Mouse (Mus musculus) embryonic facial prominence, embryonic 15.5 days (tissue): ENCODE results near the gene Gpank1. TPM values are rescaled to one million over a fixed set of nuclear protein-coding genes. Genes with fewer than 3 reads are reported as not detected.
"Not testable (repeated sequence)": the region's sequence is repeated elsewhere in the genome, so short reads cannot be mapped to it uniquely, and the experiment has no call there.

Experiments used
- ATAC-seq: fragments of 200-750 bp; cut with Nextera tagmentation; 2 replicates; pipeline ENCODE4 v1.8.0; 2017; ENCODE audit warnings: low read depth, moderate TSS enrichment; ENCODE audit not compliant: insufficient number of reproducible peaks, low FRiP score, low TSS enrichment
- H3K27ac ChIP-seq: fragments of 300-500 bp; sonication (generic); replicated peaks from 2 replicates; pipeline ENCODE4 v1.5.1; 2015; ENCODE audit warnings: mild to moderate bottlenecking, inconsistent platforms
- H3K27me3 ChIP-seq: fragments of 300-500 bp; sonication (generic); 2 replicates; pipeline ENCODE4 v1.6.1; 2015; ENCODE audit warnings: inconsistent platforms
- H3K36me3 ChIP-seq: fragments of 300-500 bp; sonication (generic); 2 replicates; pipeline ENCODE4 v1.6.1; 2015; ENCODE audit warnings: mild to moderate bottlenecking, inconsistent platforms
- H3K4me1 ChIP-seq: fragments of 300-500 bp; sonication (generic); 2 replicates; pipeline ENCODE4 v1.6.1; 2015; ENCODE audit warnings: inconsistent platforms
- H3K4me2 ChIP-seq: fragments of 300-500 bp; sonication (generic); replicated peaks from 2 replicates; pipeline ENCODE4 v1.6.1; 2015; ENCODE audit warnings: mild to moderate bottlenecking, inconsistent platforms
- H3K4me3 ChIP-seq: fragments of 300-500 bp; sonication (generic); replicated peaks from 2 replicates; pipeline ENCODE4 v1.5.1; 2015; ENCODE audit warnings: mild to moderate bottlenecking, inconsistent platforms
- H3K9ac ChIP-seq: fragments of 300-500 bp; sonication (generic); 2 replicates; pipeline ENCODE4 v1.6.1; 2015; ENCODE audit warnings: inconsistent platforms
- H3K9me3 ChIP-seq: fragments of 300-500 bp; sonication (generic); replicated peaks from 2 replicates; pipeline ENCODE4 v1.6.1; 2016; ENCODE audit warnings: inconsistent platforms
- WGBS: fragments of 180-500 bp; shearing (Covaris S2); methylation state at CpG from one replicate; pipeline ENCODE4 v1.1.7; 2015; 5-methylcytosine and 5-hydroxymethylcytosine counted together
- polyA plus RNA-seq: library from polyadenylated mRNA; unstranded; fragments of >200 nt; fragmentation: Nextera tagmentation; extraction: Ambion mirVana; gene quantifications from 2 replicates; pipeline ENCODE4 v1.2.1, GENCODE M21; 2015

Gene Gpank1
- polyA plus RNA-seq, 1 experiment from 2014 or later, result 20.1 TPM

DNA sequence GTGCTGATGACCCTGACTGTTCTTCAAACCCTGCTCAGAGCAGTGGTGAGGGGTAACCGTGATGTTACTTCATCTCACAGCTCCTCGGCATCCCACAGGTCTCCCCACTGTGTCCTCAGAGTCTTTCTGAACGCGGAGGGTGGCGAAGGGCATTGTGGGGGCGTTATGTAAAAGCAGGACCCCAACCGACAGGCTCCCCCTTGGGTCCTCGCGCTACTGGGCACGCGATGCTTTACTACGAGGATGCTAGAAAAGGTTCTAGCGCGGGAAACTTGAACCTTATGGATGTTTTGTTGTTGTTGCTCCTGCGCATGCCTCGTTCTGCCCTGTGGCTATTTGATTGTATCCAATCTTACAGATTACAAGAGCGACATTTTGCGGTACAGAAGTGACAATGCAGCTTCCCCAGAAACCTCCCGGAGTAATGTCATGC lies 632 bp downstream of the Gpank1 start, which contains the start of gene Csnk2b:
Csnk2b (minus strand) TSS at position 183 of the 433 bp plus-strand sequence.
- WGBS, result under 1% methylated on average over 19 of the region's 19 CpGs
- peak within 1 kb of the TSS; percentile 96 for H3K4me3 ChIP-seq
- peak within 1 kb of the TSS; percentile 89 for H3K4me2 ChIP-seq
- H3K9ac ChIP-seq, result peak within 1 kb of the TSS; percentile 95
- H3K27ac ChIP-seq, result peak within 1 kb of the TSS; percentile 84
- no peak for ATAC-seq
- H3K4me1 ChIP-seq, result peaks cover 37% of the 10 kb centered on the region
- no peaks in the 10 kb centered on the region for H3K9me3 ChIP-seq
- H3K27me3 ChIP-seq, result no peaks in the 10 kb centered on the region
- H3K36me3 ChIP-seq, result peaks cover 29% of the 10 kb centered on the region

DNA sequence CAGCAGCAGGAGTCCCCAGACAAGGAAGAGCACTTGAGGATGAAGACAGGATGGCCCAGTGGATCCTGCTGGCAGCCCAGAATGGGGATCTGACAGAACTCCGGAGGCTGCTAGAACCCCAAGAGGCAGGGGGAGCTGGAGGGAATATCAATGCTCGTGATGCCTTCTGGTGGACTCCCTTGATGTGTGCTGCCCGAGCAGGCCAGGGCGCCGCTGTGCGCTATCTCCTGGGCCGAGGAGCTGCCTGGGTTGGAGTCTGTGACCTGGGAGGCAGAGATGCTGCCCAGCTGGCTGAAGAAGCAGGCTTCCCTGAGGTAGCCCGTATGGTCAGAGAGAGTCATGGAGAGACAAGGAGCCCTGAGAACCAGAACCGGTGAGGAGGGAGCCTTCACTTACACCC lies 2.0 kb downstream of the Gpank1 start:
- peaks cover 18% of the 10 kb centered on the region for H3K36me3 ChIP-seq

DNA sequence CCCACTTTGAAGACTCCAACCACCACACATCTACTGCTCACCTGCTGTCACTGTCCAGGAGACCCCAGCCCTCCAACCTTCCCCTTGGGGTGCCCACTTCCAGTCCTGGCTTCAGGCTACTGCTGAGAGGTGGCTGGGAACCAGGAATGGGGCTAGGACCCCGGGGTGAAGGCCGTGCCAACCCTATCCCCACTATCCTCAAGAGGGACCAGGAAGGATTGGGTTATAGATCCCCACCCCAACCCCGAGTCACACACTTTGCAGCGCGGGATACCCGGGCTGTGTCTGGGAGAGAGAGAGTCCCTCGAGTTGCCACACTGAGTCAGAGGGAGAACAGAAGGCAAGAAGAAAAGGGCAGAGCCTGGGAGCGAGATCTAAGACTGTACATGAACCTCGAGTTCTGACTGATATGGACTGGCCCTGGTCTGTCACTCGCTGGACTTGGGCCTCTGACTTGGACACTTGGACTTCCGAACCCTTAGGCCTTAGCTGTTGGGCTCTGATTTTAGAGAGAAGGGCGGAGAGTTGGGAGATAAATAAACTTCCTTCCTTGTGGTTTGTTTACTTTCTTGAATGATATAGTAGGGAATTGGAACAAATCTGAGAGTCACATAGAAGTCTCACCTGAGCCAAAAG lies 3.1 kb downstream of the Gpank1 start:
- H3K27ac ChIP-seq, ATAC-seq, H3K27me3 ChIP-seq, H3K4me2 ChIP-seq, H3K36me3 ChIP-seq, H3K4me3 ChIP-seq, H3K9ac ChIP-seq, H3K9me3 ChIP-seq: not testable (repeated sequence)
- peaks cover 52% of the 10 kb centered on the region for H3K4me1 ChIP-seq
- 93% methylated on average over 12 of the region's 12 CpGs for WGBS

More for the DNA sequence above, 2.0 kb downstream of the Gpank1 start:
- not testable (repeated sequence) for H3K27ac ChIP-seq, H3K9me3 ChIP-seq, H3K27me3 ChIP-seq, ATAC-seq, H3K4me3 ChIP-seq, H3K9ac ChIP-seq, H3K4me2 ChIP-seq
- 92% methylated on average over 9 of the region's 9 CpGs for WGBS
- peaks cover 49% of the 10 kb centered on the region for H3K4me1 ChIP-seq

DNA sequence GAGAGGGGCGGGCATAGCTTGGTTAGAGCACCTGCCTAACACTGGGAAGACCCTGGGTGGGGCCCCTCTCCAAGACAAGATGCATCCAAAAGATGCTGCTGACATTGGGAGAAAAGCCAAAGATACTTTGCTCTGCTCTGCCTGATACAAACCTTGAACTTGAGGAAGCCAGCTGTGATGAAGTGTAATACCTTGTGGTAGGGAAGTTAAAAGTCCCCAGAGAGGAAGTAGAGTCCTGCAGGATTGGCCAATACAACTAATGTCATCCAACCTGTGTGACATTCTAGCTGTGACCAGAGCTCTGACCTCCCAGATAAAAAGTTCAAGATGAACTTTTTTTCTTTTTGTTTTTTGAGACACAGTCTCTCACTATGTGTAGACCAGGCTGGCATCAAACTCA lies 3.8 kb downstream of the Gpank1 start:
- 82% methylated on average over 1 of the region's 1 CpGs for WGBS
- Histone ChIP-seq H3K4me1 (peaks cover 46% of the 10 kb centered on the region), H3K27me3 (no peaks in the 10 kb centered on the region), H3K9me3 (no peaks in the 10 kb centered on the region), H3K4me2 (no peak overlapping the region), H3K27ac (peak overlapping the region; percentile 89; the same call in 1 of the 2 replicates), H3K9ac (no peak overlapping the region), H3K4me3 (no peak overlapping the region), H3K36me3 (peaks cover 8% of the 10 kb centered on the region)
- no peak for ATAC-seq

DNA sequence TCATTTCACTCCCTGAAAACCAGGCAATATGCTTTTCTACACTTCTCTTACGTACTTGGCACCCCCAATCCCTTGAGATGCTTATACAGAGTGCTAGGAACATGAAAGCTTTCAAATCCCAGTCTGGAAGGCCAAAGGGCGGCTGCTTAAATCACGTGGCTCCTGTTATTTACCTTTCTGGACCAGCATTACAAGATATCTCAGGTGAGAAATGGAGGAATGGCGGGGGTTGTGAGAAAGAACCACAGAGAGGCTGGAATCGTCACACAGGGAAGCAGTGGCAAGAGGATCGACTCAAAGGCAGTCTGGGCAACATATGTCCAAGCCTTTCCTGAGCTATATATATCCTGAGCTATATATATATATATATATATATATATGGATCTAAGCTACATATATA lies 4.3 kb downstream of the Gpank1 start:
- H3K36me3 ChIP-seq, result peaks cover 13% of the 10 kb centered on the region
- H3K4me1 ChIP-seq, result peaks cover 41% of the 10 kb centered on the region
- peak overlapping the region; percentile 63 for H3K4me3 ChIP-seq
- WGBS, result 22% methylated on average over 6 of the region's 6 CpGs
- peak overlapping the region; percentile 73 for H3K9ac ChIP-seq
- no peaks in the 10 kb centered on the region for H3K9me3 ChIP-seq
- H3K27me3 ChIP-seq, result no peaks in the 10 kb centered on the region
- no peak for ATAC-seq
- H3K4me2 ChIP-seq, result peak overlapping the region; percentile 71
- peak overlapping the region; percentile 89 for H3K27ac ChIP-seq

DNA sequence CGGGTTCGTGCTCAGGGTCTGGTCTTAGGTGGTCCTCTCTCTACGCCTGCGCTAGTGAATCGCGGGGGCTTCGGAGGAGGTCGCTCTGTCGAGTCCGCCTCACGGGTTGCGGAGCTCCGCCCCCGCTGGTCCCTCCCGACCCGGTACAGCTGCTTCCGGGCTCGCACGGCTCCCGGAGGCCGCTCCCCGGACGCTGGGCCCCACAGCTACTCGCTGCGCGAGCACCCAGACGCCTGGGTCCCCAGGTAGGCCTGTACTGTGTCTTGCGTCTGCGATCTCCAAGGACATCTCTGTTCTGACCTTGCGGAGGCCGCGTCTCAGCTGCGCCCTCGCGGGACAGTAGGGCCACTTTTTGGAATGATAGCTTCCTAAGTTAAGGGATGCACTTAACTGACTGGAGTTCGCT lies 5.0 kb downstream of the Gpank1 start, which contains the start of gene D17H6S53E:
D17H6S53E (plus strand) TSS at position 168 of the 406 bp plus-strand sequence.
- peaks cover 40% of the 10 kb centered on the region for H3K4me1 ChIP-seq
- peak; percentile 56 for ATAC-seq
- H3K4me3 ChIP-seq, result peak within 1 kb of the TSS; percentile 63
- H3K36me3 ChIP-seq, result peaks cover 16% of the 10 kb centered on the region
- H3K9ac ChIP-seq, result peak within 1 kb of the TSS; percentile 73
- no peaks in the 10 kb centered on the region for H3K27me3 ChIP-seq
- peak within 1 kb of the TSS; percentile 71 for H3K4me2 ChIP-seq
- WGBS, result under 1% methylated on average over 36 of the region's 36 CpGs
- H3K9me3 ChIP-seq, result no peaks in the 10 kb centered on the region
- peak within 1 kb of the TSS; percentile 89 for H3K27ac ChIP-seq

DNA sequence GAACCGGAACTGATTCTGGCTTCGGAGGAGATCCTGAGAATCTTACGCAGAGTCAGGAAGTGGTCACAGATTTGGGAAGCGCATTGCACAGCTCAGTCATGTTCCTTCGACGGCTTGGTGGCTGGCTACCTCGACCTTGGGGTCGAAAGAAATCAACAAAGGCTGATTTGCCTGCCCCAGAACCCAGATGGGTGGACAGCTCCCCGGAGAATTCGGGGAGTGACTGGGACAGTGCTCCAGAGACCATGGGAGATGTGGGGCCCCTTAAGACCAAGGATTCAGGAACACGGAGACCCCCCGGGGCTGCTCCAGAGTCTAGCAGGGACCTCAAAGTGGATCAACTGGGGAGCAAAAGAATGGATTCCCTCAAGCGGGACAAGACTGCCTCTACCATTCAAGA lies 5.8 kb downstream of the Gpank1 start:
- peaks cover 16% of the 10 kb centered on the region for H3K36me3 ChIP-seq
- no peaks in the 10 kb centered on the region for H3K27me3 ChIP-seq
- peak overlapping the region; percentile 89 for H3K27ac ChIP-seq
- WGBS, result 70% methylated on average over 13 of the region's 13 CpGs
- no peaks in the 10 kb centered on the region for H3K9me3 ChIP-seq
- peak overlapping the region; percentile 71 for H3K4me2 ChIP-seq
- ATAC-seq, result no peak
- H3K4me3 ChIP-seq, result peak overlapping the region; percentile 63
- peaks cover 38% of the 10 kb centered on the region for H3K4me1 ChIP-seq
- H3K9ac ChIP-seq, result peak overlapping the region; percentile 73

DNA sequence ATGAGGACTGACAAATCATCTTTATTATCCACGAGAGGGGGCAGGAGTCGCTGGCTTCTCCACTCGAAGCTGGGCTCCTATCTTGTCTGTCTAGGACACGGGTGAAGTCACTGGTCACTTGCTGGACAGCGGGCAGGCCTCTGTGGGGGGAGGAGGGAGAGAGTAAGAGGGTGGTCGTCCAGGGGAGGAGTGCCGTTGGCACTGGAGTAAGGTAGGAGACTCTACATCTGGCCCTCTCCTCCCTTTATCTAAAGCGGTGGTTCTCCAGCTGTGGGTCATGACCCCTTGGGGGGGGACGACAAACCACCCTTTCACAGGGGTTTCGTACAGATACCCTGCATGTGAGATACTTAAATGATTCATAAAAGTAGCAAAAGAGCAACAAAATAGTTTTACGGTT lies 7.7 kb downstream of the Gpank1 start:
- Histone ChIP-seq H3K9ac (no peak overlapping the region), H3K36me3 (peaks cover 13% of the 10 kb centered on the region), H3K4me2 (no peak overlapping the region), H3K4me1 (peaks cover 31% of the 10 kb centered on the region), H3K27ac (no peak overlapping the region), H3K4me3 (no peak overlapping the region), H3K9me3 (no peaks in the 10 kb centered on the region), H3K27me3 (no peaks in the 10 kb centered on the region)
- WGBS, result 70% methylated on average over 11 of the region's 11 CpGs
- ATAC-seq, result no peak

DNA sequence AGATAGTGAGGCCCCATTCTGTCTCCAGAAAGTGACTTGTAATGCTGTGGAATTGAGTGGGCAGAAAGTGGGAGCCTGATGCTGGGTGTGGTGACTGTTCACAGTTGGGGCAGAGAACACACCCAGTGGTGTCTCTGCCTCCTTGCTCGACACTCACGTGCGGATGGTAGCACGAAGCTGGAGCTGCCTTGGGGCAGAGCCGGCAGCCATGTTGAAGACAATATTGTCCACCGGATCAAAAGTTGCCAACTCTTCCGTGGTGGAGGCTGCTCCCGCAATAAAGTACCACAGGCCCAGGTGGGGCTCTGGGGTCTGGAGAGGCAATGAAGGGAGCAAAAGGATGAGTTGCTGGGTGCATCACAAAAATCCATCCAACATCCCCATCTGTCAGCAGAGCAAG lies 9.8 kb downstream of the Gpank1 start:
- 84% methylated on average over 8 of the region's 8 CpGs for WGBS
- H3K9ac ChIP-seq, result no peak overlapping the region

DNA sequence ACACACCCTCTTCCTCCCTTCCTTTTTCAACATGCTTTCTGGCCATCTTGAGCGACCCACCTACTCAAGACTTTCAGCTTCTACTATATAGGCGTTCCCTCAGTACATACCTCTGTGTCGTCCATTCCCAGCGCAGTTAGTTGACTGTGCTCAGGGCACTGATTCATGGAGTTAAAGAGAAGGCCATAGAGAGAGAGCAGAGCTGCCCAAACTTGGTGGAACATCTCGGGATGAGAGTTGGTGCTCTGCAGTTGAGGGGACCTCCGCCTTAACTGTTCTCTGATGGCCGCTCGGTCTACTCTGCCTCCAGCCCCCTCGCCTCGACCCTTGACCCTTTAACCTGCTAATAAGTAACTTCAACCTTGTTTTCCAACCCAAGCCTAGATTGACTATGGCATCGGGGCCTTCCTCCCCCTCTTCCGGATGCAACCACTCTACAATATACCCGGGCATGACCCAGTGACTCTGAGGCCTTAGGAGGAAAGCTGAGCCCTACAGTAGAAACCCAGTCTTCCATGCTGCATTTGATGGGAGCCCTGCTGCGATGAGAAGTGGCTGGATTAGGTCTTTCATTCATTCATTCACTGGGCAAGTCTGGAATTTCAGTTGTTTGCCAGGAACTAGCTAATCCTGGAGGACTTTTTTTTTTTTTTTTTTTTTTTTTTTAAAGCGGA lies 10.4 kb downstream of the Gpank1 start, which contains the start of gene Apom:
Apom (minus strand) TSS at position 551 of the 674 bp plus-strand sequence.
- no peak within 1 kb of the TSS for H3K9ac ChIP-seq
- no peak for ATAC-seq
- WGBS, result 80% methylated on average over 15 of the region's 15 CpGs

More for the DNA sequence above, 9.8 kb downstream of the Gpank1 start:
- no peak for ATAC-seq
- H3K9me3 ChIP-seq, result no peaks in the 10 kb centered on the region
- H3K4me1 ChIP-seq, result peaks cover 21% of the 10 kb centered on the region
- H3K36me3 ChIP-seq, result peaks cover 12% of the 10 kb centered on the region
- H3K4me3 ChIP-seq, result no peak overlapping the region
- H3K27me3 ChIP-seq, result no peaks in the 10 kb centered on the region
- H3K4me2 ChIP-seq, result no peak overlapping the region
- H3K27ac ChIP-seq, result no peak overlapping the region

DNA sequence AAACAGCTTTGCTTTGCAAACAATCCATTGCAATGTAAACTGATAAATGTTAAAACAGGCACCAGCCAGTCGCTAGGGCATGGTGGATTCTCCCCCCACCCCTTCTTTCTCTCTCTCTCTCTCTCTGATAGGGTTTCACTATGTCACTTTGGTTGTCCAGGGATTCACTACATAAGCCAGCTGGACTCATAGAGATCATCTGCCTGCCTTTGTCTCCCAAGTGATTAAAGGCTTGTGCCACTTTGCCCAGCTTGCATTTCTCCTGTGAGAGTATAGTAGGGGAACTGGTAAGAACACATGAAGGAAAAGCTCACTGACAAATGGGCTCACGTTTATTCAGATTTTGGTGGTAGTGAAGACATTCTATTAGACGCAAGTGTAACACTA lies 10.9 kb downstream of the Gpank1 start:
- ATAC-seq, result no peak
- peaks cover 24% of the 10 kb centered on the region for H3K4me1 ChIP-seq
- H3K9ac ChIP-seq, result no peak overlapping the region
- no peaks in the 10 kb centered on the region for H3K9me3 ChIP-seq
- WGBS, result 76% methylated on average over 3 of the region's 3 CpGs
- H3K27me3 ChIP-seq, result no peaks in the 10 kb centered on the region
- H3K4me3 ChIP-seq, result no peak overlapping the region
- H3K36me3 ChIP-seq, result peaks cover 12% of the 10 kb centered on the region
- no peak overlapping the region for H3K27ac ChIP-seq
- H3K4me2 ChIP-seq, result no peak overlapping the region

More for the DNA sequence above, 10.4 kb downstream of the Gpank1 start, which contains the start of gene Apom:
- H3K4me3 ChIP-seq, result no peak within 1 kb of the TSS
- H3K9me3 ChIP-seq, result no peaks in the 10 kb centered on the region
- no peaks in the 10 kb centered on the region for H3K27me3 ChIP-seq
- no peak within 1 kb of the TSS for H3K4me2 ChIP-seq
- peaks cover 12% of the 10 kb centered on the region for H3K36me3 ChIP-seq
- no peak within 1 kb of the TSS for H3K27ac ChIP-seq
- peaks cover 24% of the 10 kb centered on the region for H3K4me1 ChIP-seq
